In the genomic region with DNA sequence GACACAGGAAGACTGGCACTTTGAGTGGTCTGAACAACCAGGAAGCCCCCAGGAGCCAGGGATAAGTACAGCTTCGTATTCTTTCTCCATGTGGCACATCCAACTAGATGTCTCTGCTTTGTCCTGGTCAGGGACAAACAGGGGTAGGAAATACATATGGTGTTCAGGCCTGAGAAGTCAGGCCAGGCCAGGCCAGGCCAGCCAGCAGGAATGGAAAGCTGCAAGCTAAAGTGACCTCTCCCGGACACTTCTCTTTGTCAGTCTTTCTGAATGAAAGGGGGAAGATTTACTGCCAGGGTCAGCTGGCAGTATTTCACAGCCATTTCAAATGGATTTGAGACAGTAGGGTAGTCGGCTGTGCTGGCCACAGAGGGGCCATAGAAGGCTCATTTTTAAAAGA, we compare ENCODE assay signal across 23 mouse cellular contexts. TPM values are rescaled to one million over a fixed set of nuclear protein-coding genes. Genes with fewer than 3 reads are reported as not detected.
DNase-seq lines count a peak whose midpoint lies in the region; ATAC-seq lines count a peak whose summit lies in the region.
"Had no signal": no experiment of that assay in that cellular context is flagged by ENCODE, and none has a peak within 500 bp of the region (broad histone marks: within the 10 kb centered on the region; RNA-seq: fewer than 3 reads in every experiment).

No protein-coding gene starts in this region.

- 31% methylated on average over 3 of the region's 3 CpGs for whole genome bisulfite sequencing in heart, embryonic 10.5 days
- WGBS in limb, embryonic 15.5 days, result 23% methylated on average over 3 of the region's 3 CpGs
- 13% methylated on average over 3 of the region's 3 CpGs for WGBS in limb, embryonic 10.5 days

- peaks cover 24% of the 10 kb centered on the region for H3K4me1 ChIP-seq in heart, embryonic 10.5 days
- peaks cover 15% of the 10 kb centered on the region for H3K4me1 ChIP-seq in limb, embryonic 15.5 days
- peaks cover 33% of the 10 kb centered on the region for H3K4me1 ChIP-seq in limb, embryonic 10.5 days
- H3K4me1 ChIP-seq: midbrain, embryonic 15.5 days had no signal

- no peaks in the 10 kb centered on the region for H3K36me3 ChIP-seq in heart, embryonic 10.5 days
- no peaks in the 10 kb centered on the region for H3K36me3 ChIP-seq in limb, embryonic 15.5 days
- H3K36me3 ChIP-seq in limb, embryonic 10.5 days, result no peaks in the 10 kb centered on the region
- H3K36me3 ChIP-seq: heart, embryonic 15.5 days; hindbrain, embryonic 15.5 days; intestine, embryonic 15.5 days; limb, embryonic 13.5 days; midbrain, embryonic 15.5 days; stomach, embryonic 15.5 days had no signal

- H3K4me2 ChIP-seq in limb, embryonic 15.5 days, result no peak overlapping the region
- H3K4me2 ChIP-seq: heart, embryonic 15.5 days; hindbrain, embryonic 15.5 days; intestine, embryonic 15.5 days; limb, embryonic 13.5 days; midbrain, embryonic 15.5 days; stomach, embryonic 15.5 days had no signal

- no peak overlapping the region for H3K9ac ChIP-seq in limb, embryonic 15.5 days
- H3K9ac ChIP-seq: forebrain, postnatal 0 days; heart, embryonic 15.5 days; hindbrain, embryonic 15.5 days; intestine, embryonic 15.5 days; limb, embryonic 13.5 days; liver, embryonic 14.5 days; midbrain, embryonic 15.5 days; stomach, embryonic 15.5 days had no signal

- H3K27ac ChIP-seq in heart, embryonic 10.5 days, result 0 out of 2 replicates have a peak overlapping the region, but pooled peaks have one; percentile 29
- peak overlapping the region; percentile 22; the same call in 1 of the 2 replicates for H3K27ac ChIP-seq in limb, embryonic 15.5 days
- H3K27ac ChIP-seq in limb, embryonic 10.5 days, result no peak overlapping the region
- H3K27ac ChIP-seq: heart, embryonic 15.5 days; hindbrain, embryonic 15.5 days; intestine, embryonic 15.5 days; layer of hippocampus, adult 2 months; limb, embryonic 13.5 days; liver, embryonic 14.5 days; midbrain, embryonic 15.5 days; stomach, embryonic 15.5 days had no signal

- peaks cover 96% of the 10 kb centered on the region for H3K27me3 ChIP-seq in heart, embryonic 10.5 days (ENCODE audit: insufficient read depth, poor library complexity, severe bottlenecking)
- peaks cover 73% of the 10 kb centered on the region for H3K27me3 ChIP-seq in limb, embryonic 15.5 days
- H3K27me3 ChIP-seq in limb, embryonic 10.5 days (ENCODE audit: low read depth, poor library complexity, severe bottlenecking), result peaks cover 88% of the 10 kb centered on the region
- H3K27me3 ChIP-seq: intestine, embryonic 15.5 days had no signal

- peak; percentile 61 for DNase-seq in adrenal gland, adult 2 months
- no peak for DNase-seq in adrenal gland, postnatal 4 days (ENCODE audit: low spot score in 2 of 2)
- DNase-seq in heart, embryonic 10.5 days (ENCODE audit: low spot score), result no peak
- no peak for DNase-seq in heart, postnatal 4 days
- DNase-seq in limb, embryonic 10.5 days (ENCODE audit: low spot score), result no peak
- DNase-seq in thymus, postnatal 4 days, result no peak
- DNase-seq: cerebellum, adult 18-20 months; cerebellum, postnatal 25 days; forebrain, postnatal 0 days; heart, postnatal 36 days; lung, postnatal 4 days; thymus, postnatal 25 days had no signal

- ATAC-seq in limb, embryonic 15.5 days (ENCODE audit: insufficient number of reproducible peaks, low FRiP score, low TSS enrichment, low read depth), result no peak
- ATAC-seq: forebrain, postnatal 0 days; intestine, embryonic 15.5 days; midbrain, embryonic 15.5 days had no signal

- no peak overlapping the region for H3K4me3 ChIP-seq in heart, embryonic 10.5 days
- no peak overlapping the region for H3K4me3 ChIP-seq in limb, embryonic 15.5 days
- no peak overlapping the region for H3K4me3 ChIP-seq in limb, embryonic 10.5 days
- H3K4me3 ChIP-seq: heart, embryonic 15.5 days; hindbrain, embryonic 15.5 days; intestine, embryonic 15.5 days; layer of hippocampus, adult 2 months; limb, embryonic 13.5 days; midbrain, embryonic 15.5 days; stomach, embryonic 15.5 days had no signal

- H3K9me3 ChIP-seq in heart, embryonic 10.5 days, result no peaks in the 10 kb centered on the region
- H3K9me3 ChIP-seq in limb, embryonic 15.5 days, result no peaks in the 10 kb centered on the region
- no peaks in the 10 kb centered on the region for H3K9me3 ChIP-seq in limb, embryonic 10.5 days (replicated peaks)
- H3K9me3 ChIP-seq: heart, embryonic 15.5 days; hindbrain, embryonic 15.5 days; intestine, embryonic 15.5 days; limb, embryonic 13.5 days; midbrain, embryonic 15.5 days; stomach, embryonic 15.5 days had no signal

RNA-seq across cellular contexts. Expression of gene Tbx3, which starts 28.8 kb away (rescaled TPM):
- total RNA-seq in adrenal gland, adult 2 months (2021), result 100 to 1,000 TPM; 285 to 315 TPM
- polyA plus RNA-seq in adrenal gland, adult 2 months (2012; rRNA removed), result 854 and 965 TPM in 2 replicates
- 100 to 1,000 TPM; 179 to 231 TPM for total RNA-seq in adrenal gland, postnatal 4 days (2021)
- polyA plus RNA-seq in heart, embryonic 10.5 days (2016; fragmentation: Nextera tagmentation; extraction: Ambion mirVana), result 17.0 and 41.7 TPM in 2 replicates
- total RNA-seq in heart, postnatal 4 days (2021), result 10 to 100 TPM; 14.4 to 15.8 TPM
- polyA plus RNA-seq in limb, embryonic 15.5 days (2015; fragmentation: Nextera tagmentation; extraction: Ambion mirVana), result 20.8 and 23.5 TPM in 2 replicates
- 50.1 and 55.3 TPM in 2 replicates for polyA plus RNA-seq in limb, embryonic 10.5 days (2016; fragmentation: Nextera tagmentation; extraction: Ambion mirVana)
- total RNA-seq: megakaryocyte-erythroid progenitor cell, adult 5-6 weeks; neutrophil, adult 5-6 weeks had no signal

Comparison
In these comparisons a context has a peak if more than half of its experiments do, and no peak if none do; other contexts are left out.
1. RNA of gene Tbx3, which starts 28.8 kb away (polyA plus RNA-seq): 854 to 965 TPM in adrenal gland, adult 2 months; 50.1 to 55.3 TPM in limb, embryonic 10.5 days, 17.0 to 41.7 TPM in heart, embryonic 10.5 days and 20.8 to 23.5 TPM in limb, embryonic 15.5 days; every median in the first group is over 10 times any median in the second.